Mouse (Mus musculus) liver, embryonic 12.5 days (tissue): ENCODE data around the gene Tpd52l2. TPM values are rescaled to one million over a fixed set of nuclear protein-coding genes. Genes with fewer than 3 reads are reported as not detected.
"Not testable (repeated sequence)": the region's sequence is repeated elsewhere in the genome, so short reads cannot be mapped to it uniquely, and the experiment has no call there.

Experiments
- ATAC-seq: fragments of 200-750 bp; cut with Nextera tagmentation; 2 replicates; pipeline ENCODE4 v1.8.0; 2017; ENCODE audit warnings: moderate number of reproducible peaks, mild to moderate bottlenecking, moderate library complexity
- H3K27ac ChIP-seq: fragments of 300-500 bp; sonication (generic); 2 replicates; pipeline ENCODE4 v1.5.1; 2016; ENCODE audit warnings: mild to moderate bottlenecking
- H3K27me3 ChIP-seq: fragments of 300-500 bp; sonication (generic); replicated peaks from 2 replicates; pipeline ENCODE4 v1.6.1; 2016; ENCODE audit warnings: mild to moderate bottlenecking, moderate library complexity
- H3K36me3 ChIP-seq: fragments of 300-500 bp; sonication (generic); 2 replicates; pipeline ENCODE4 v1.6.1; 2016; ENCODE audit warnings: mild to moderate bottlenecking, moderate library complexity
- H3K4me1 ChIP-seq: fragments of 300-500 bp; sonication (generic); 2 replicates; pipeline ENCODE4 v1.6.1; 2016
- H3K4me2 ChIP-seq: fragments of 300-500 bp; sonication (generic); 2 replicates; pipeline ENCODE4 v1.6.1; 2016; ENCODE audit warnings: mild to moderate bottlenecking, moderate library complexity
- H3K4me3 ChIP-seq: fragments of 300-500 bp; sonication (generic); 2 replicates; pipeline ENCODE4 v1.5.1; 2016; ENCODE audit warnings: mild to moderate bottlenecking, moderate library complexity
- H3K9ac ChIP-seq: fragments of 300-500 bp; sonication (generic); 2 replicates; pipeline ENCODE4 v1.6.1; 2016; ENCODE audit warnings: mild to moderate bottlenecking, moderate library complexity
- H3K9me3 ChIP-seq: fragments of 300-500 bp; sonication (generic); replicated peaks from 2 replicates; pipeline ENCODE4 v1.6.1; 2016; ENCODE audit warnings: mild to moderate bottlenecking, moderate library complexity
- WGBS: fragments of 180-500 bp; shearing (Covaris S2); methylation state at CpG from one replicate; pipeline ENCODE4 v1.1.7; 2016; ENCODE audit not compliant: insufficient replicate concordance; 5-methylcytosine and 5-hydroxymethylcytosine counted together
- polyA plus RNA-seq: library from polyadenylated mRNA; unstranded; fragments of >200 nt; fragmentation: Nextera tagmentation; extraction: Ambion mirVana; gene quantifications from 2 replicates; pipeline ENCODE4 v1.2.1, GENCODE M21; 2016

Tpd52l2 gene
- polyA plus RNA-seq, 1 experiment from 2014 or later: 95.8 TPM

GRCm38 (mm10) chr2:181491432-181492205 lies 5.3 kb upstream of the Tpd52l2 start:
- Histone ChIP-seq H3K9ac (0 out of 2 replicates have a peak overlapping the region, but pooled peaks have one; percentile 36), H3K36me3 (no peaks in the 10 kb centered on the region), H3K27me3 (no peaks in the 10 kb centered on the region), H3K9me3 (no peaks in the 10 kb centered on the region), H3K4me1 (peaks cover 36% of the 10 kb centered on the region), H3K27ac (peak overlapping the region; percentile 46), H3K4me2 (peak overlapping the region; percentile 45), H3K4me3 (no peak overlapping the region)
- 18% methylated on average over 7 of the region's 7 CpGs for WGBS
- ATAC-seq: peak; percentile 72

GRCm38 (mm10) chr2:181492206-181492605 lies 4.7 kb upstream of the Tpd52l2 start:
- H3K4me2 ChIP-seq: peak overlapping the region; percentile 45
- 26% methylated on average over 3 of the region's 3 CpGs for WGBS
- peaks cover 30% of the 10 kb centered on the region for H3K4me1 ChIP-seq
- H3K9me3 ChIP-seq: no peaks in the 10 kb centered on the region
- no peak overlapping the region for H3K4me3 ChIP-seq
- no peaks in the 10 kb centered on the region for H3K27me3 ChIP-seq
- 0 out of 2 replicates have a peak overlapping the region, but pooled peaks have one; percentile 36 for H3K9ac ChIP-seq
- no peak for ATAC-seq
- H3K36me3 ChIP-seq: no peaks in the 10 kb centered on the region
- H3K27ac ChIP-seq: peak overlapping the region; percentile 46

GRCm38 (mm10) chr2:181493156-181493927 lies 3.6 kb upstream of the Tpd52l2 start, which contains the start of gene Abhd16b:
Gene Abhd16b (plus strand): TSS chr2:181493206.
- no peak for ATAC-seq
- peaks cover 27% of the 10 kb centered on the region for H3K4me1 ChIP-seq
- WGBS: 85% methylated on average over 31 of the region's 31 CpGs
- no peak within 1 kb of the TSS for H3K4me3 ChIP-seq
- no peaks in the 10 kb centered on the region for H3K27me3 ChIP-seq
- H3K36me3 ChIP-seq: no peaks in the 10 kb centered on the region
- H3K9ac ChIP-seq: 0 out of 2 replicates have a peak within 1 kb of the TSS, but pooled peaks have one; percentile 36
- H3K27ac ChIP-seq: peak within 1 kb of the TSS; percentile 46
- H3K9me3 ChIP-seq: no peaks in the 10 kb centered on the region
- H3K4me2 ChIP-seq: peak within 1 kb of the TSS; percentile 45

GRCm38 (mm10) chr2:181494266-181494945 lies 2.5 kb upstream of the Tpd52l2 start:
- no peak overlapping the region for H3K27ac ChIP-seq
- 78% methylated on average over 26 of the region's 26 CpGs for WGBS
- no peak overlapping the region for H3K9ac ChIP-seq
- H3K9me3 ChIP-seq: no peaks in the 10 kb centered on the region
- ATAC-seq: no peak
- H3K27me3 ChIP-seq: no peaks in the 10 kb centered on the region
- H3K4me3 ChIP-seq: no peak overlapping the region
- H3K36me3 ChIP-seq: peaks cover 4% of the 10 kb centered on the region
- H3K4me2 ChIP-seq: no peak overlapping the region
- H3K4me1 ChIP-seq: peaks cover 37% of the 10 kb centered on the region

- H3K9ac ChIP-seq, ATAC-seq, H3K27me3 ChIP-seq, H3K9me3 ChIP-seq: not testable (repeated sequence)
- Histone ChIP-seq H3K4me3 (peak overlapping the region; percentile 80), H3K27ac (peak overlapping the region; percentile 99), H3K36me3 (peaks cover 18% of the 10 kb centered on the region), H3K4me2 (peak overlapping the region; percentile 81), H3K4me1 (peaks cover 41% of the 10 kb centered on the region)
- 34% methylated on average over 8 of the region's 8 CpGs for WGBS
These were observed 1.1 kb upstream of the Tpd52l2 start for GRCm38 (mm10) chr2:181495845-181496244.

DNA sequence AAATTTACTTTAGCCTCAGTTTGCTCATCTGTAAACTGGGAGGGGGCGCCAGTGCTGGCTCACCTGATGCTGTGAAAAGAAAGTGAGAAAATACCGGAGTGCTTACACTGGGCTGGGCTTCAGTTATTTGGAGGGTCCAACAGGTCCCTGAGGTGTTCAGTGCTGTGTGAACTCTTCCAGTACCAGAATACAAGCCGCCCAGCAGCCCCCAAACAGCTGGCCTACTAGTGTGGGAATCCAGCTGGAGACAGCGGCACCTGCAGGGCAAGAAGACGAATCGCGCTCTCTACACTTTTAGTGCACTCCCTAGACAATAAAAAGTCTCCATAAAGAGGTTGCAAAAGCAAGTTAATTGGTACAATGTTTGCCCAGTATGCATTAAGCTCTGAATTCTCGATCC lies 661 bp upstream of the Tpd52l2 start:
- Histone ChIP-seq H3K4me2 (peak overlapping the region; percentile 81), H3K27ac (peak overlapping the region; percentile 99), H3K9me3 (no peaks in the 10 kb centered on the region), H3K27me3 (no peaks in the 10 kb centered on the region), H3K9ac (peak overlapping the region; percentile 74), H3K4me1 (peaks cover 41% of the 10 kb centered on the region), H3K4me3 (peak overlapping the region; percentile 80), H3K36me3 (peaks cover 22% of the 10 kb centered on the region)
- ATAC-seq: peak; percentile 31
- 5% methylated on average over 8 of the region's 8 CpGs for WGBS

DNA sequence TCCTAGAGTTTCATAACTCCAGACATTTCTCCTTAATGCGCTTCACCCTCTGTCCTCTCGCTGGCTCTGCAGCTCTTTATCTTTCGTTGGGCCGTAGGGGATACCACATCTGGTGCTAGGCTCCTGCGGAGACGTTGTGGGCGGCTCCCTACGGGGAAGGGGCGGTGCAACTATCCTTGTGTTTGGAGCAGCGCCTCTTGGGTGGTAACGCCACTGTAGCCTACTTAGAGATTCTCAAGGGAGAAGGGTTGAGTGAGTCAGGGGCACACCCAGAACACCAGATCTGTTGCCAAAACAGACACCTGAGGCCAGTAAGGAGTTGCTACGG lies 570 bp downstream of the Tpd52l2 start:
- Histone ChIP-seq H3K4me2 (peak overlapping the region; percentile 81), H3K4me1 (peaks cover 29% of the 10 kb centered on the region), H3K27ac (peak overlapping the region; percentile 99), H3K9ac (peak overlapping the region; percentile 88), H3K9me3 (no peaks in the 10 kb centered on the region), H3K4me3 (peak overlapping the region; percentile 80), H3K27me3 (no peaks in the 10 kb centered on the region), H3K36me3 (peaks cover 35% of the 10 kb centered on the region)
- ATAC-seq: peak; percentile 87
- WGBS: 2% methylated on average over 12 of the region's 12 CpGs

GRCm38 (mm10) chr2:181498644-181499043 lies 1.7 kb downstream of the Tpd52l2 start:
- Histone ChIP-seq H3K9ac (0 out of 2 replicates have a peak overlapping the region, but pooled peaks have one; percentile 88), H3K27me3 (no peaks in the 10 kb centered on the region), H3K4me3 (peak overlapping the region; percentile 80), H3K9me3 (no peaks in the 10 kb centered on the region), H3K36me3 (peaks cover 46% of the 10 kb centered on the region), H3K27ac (peak overlapping the region; percentile 99), H3K4me2 (peak overlapping the region; percentile 81), H3K4me1 (peaks cover 27% of the 10 kb centered on the region)
- ATAC-seq: no peak
- WGBS: 72% methylated on average over 4 of the region's 4 CpGs

GRCm38 (mm10) chr2:181509191-181509590 lies 12.2 kb downstream of the Tpd52l2 start:
- no peak for ATAC-seq
- H3K9me3 ChIP-seq: no peaks in the 10 kb centered on the region
- H3K27ac ChIP-seq: no peak overlapping the region
- no peaks in the 10 kb centered on the region for H3K27me3 ChIP-seq
- H3K36me3 ChIP-seq: peaks cover 99% of the 10 kb centered on the region
- WGBS: 82% methylated on average over 2 of the region's 2 CpGs
- no peaks in the 10 kb centered on the region for H3K4me1 ChIP-seq
- no peak overlapping the region for H3K9ac ChIP-seq
- no peak overlapping the region for H3K4me3 ChIP-seq
- no peak overlapping the region for H3K4me2 ChIP-seq

DNA sequence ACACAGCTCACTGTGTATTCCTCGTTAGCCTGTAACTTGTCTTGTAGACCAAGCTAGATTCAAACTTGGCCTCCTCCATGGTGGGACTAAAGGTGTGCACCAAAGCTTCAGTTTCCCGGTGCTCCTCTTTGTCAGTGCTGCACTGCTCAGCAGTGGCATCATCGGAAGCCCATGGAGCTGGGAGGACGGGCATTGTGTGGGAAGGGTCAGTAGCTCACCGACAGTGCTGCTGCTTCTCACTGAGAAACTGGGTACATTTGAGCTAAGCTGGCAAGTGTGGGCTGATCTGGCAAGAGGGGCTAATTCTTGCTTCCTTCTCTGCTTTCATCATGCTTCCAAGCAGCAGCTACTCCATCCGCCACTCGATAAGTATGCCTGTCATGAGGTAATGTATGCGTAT lies 14.3 kb downstream of the Tpd52l2 start:
- no peaks in the 10 kb centered on the region for H3K4me1 ChIP-seq
- peaks cover 98% of the 10 kb centered on the region for H3K36me3 ChIP-seq
- no peak for ATAC-seq
- no peak overlapping the region for H3K27ac ChIP-seq
- 90% methylated on average over 8 of the region's 8 CpGs for WGBS
- H3K4me2 ChIP-seq: no peak overlapping the region
- no peaks in the 10 kb centered on the region for H3K27me3 ChIP-seq
- no peak overlapping the region for H3K9ac ChIP-seq
- no peak overlapping the region for H3K4me3 ChIP-seq
- H3K9me3 ChIP-seq: no peaks in the 10 kb centered on the region

- Histone ChIP-seq H3K4me1 (peaks cover 42% of the 10 kb centered on the region), H3K9ac (peak overlapping the region; percentile 98), H3K4me3 (peak overlapping the region; percentile 96), H3K9me3 (no peaks in the 10 kb centered on the region), H3K4me2 (peak overlapping the region; percentile 85), H3K27me3 (no peaks in the 10 kb centered on the region), H3K36me3 (peaks cover 46% of the 10 kb centered on the region), H3K27ac (peak overlapping the region; percentile 99)
- WGBS: 65% methylated on average over 3 of the region's 3 CpGs
- no peak for ATAC-seq
These were observed 22.3 kb downstream of the Tpd52l2 start for GRCm38 (mm10) chr2:181519201-181519600.
